Comparison of ENCODE assay signal across 19 mouse cellular contexts in genomic region chr8:121875517-121875916, GRCm38 (mm10). TPM values are rescaled to one million over a fixed set of nuclear protein-coding genes. Genes with fewer than 3 reads are reported as not detected.
DNase-seq lines count a peak whose midpoint lies in the region; ATAC-seq and TF ChIP-seq lines count a peak whose summit lies in the region.
"Had no signal": no experiment of that assay in that cellular context is flagged by ENCODE, and none has a peak within 500 bp of the region (broad histone marks: within the 10 kb centered on the region; RNA-seq: fewer than 3 reads in every experiment).

No protein-coding gene starts in this region.

- no peak for DNase-seq in heart, postnatal 10 days
- DNase-seq in liver, postnatal 0 days = no peak
- no peak for DNase-seq in liver
- no peak for DNase-seq in stomach, postnatal 0 days (ENCODE audit: low spot score)
- no peak for DNase-seq in gastrocnemius, postnatal 36 days
- DNase-seq: adrenal gland, postnatal 36 days; cerebellum, postnatal 10 days; gastrocnemius, postnatal 10 days; kidney, adult 11 months; thymus, postnatal 14 days had no signal

- H3K4me2 ChIP-seq in heart, embryonic 16.5 days (ENCODE audit: low read depth, low read length) = no peak overlapping the region
- no peak overlapping the region for H3K4me2 ChIP-seq in liver, postnatal 0 days (ENCODE audit: low read depth, low read length)
- H3K4me2 ChIP-seq in limb, embryonic 12.5 days = no peak overlapping the region
- H3K4me2 ChIP-seq in stomach, postnatal 0 days (replicated peaks; ENCODE audit: low read depth) = no peak overlapping the region
- H3K4me2 ChIP-seq: liver, embryonic 11.5 days; neural tube, embryonic 12.5 days had no signal

- H3K27ac ChIP-seq in heart, embryonic 16.5 days (ENCODE audit: low read length) = peak overlapping the region; percentile 6; the same call in 1 of the 2 replicates
- 0 out of 2 replicates have a peak overlapping the region, but pooled peaks have one; percentile 26 for H3K27ac ChIP-seq in liver, postnatal 0 days (ENCODE audit: low read depth)
- peak overlapping the region; percentile 46; the same call in 1 of the 2 replicates for H3K27ac ChIP-seq in limb, embryonic 12.5 days
- H3K27ac ChIP-seq in stomach, postnatal 0 days (replicated peaks) = 0 out of 2 replicates have a peak overlapping the region, but pooled peaks have one; percentile 13
- H3K27ac ChIP-seq: hindbrain, embryonic 10.5 days; neural tube, embryonic 12.5 days had no signal

- TF ChIP-seq EP300 in liver, postnatal 0 days (IDR thresholded peaks at IDR 0.05; ENCODE audit: low read depth) = no peak
- TF ChIP-seq EP300 in stomach, postnatal 0 days (optimal IDR thresholded peaks at IDR 0.05) = no peak

- 48% methylated on average over 9 of the region's 9 CpGs for WGBS in heart, embryonic 16.5 days
- WGBS in liver, postnatal 0 days (ENCODE audit: insufficient replicate concordance) = 58% methylated on average over 9 of the region's 9 CpGs
- 85% methylated on average over 9 of the region's 9 CpGs for WGBS in limb, embryonic 12.5 days
- 72% methylated on average over 9 of the region's 9 CpGs for WGBS in stomach, postnatal 0 days

- H3K9ac ChIP-seq in heart, embryonic 16.5 days (ENCODE audit: low read length) = no peak overlapping the region
- no peak overlapping the region for H3K9ac ChIP-seq in liver, postnatal 0 days (replicated peaks)
- H3K9ac ChIP-seq in limb, embryonic 12.5 days (replicated peaks) = no peak overlapping the region
- no peak overlapping the region for H3K9ac ChIP-seq in stomach, postnatal 0 days (ENCODE audit: low read length)
- H3K9ac ChIP-seq: neural tube, embryonic 12.5 days had no signal

- no peak for TF ChIP-seq CTCF in liver, postnatal 0 days (IDR thresholded peaks at IDR 0.05; ENCODE audit: low read depth)
- TF ChIP-seq CTCF in stomach, postnatal 0 days (IDR thresholded peaks at IDR 0.05; ENCODE audit: low read depth) = no peak

- H3K27me3 ChIP-seq in heart, embryonic 16.5 days (ENCODE audit: control insufficient read depth, insufficient read depth, low read length) = 0 out of 2 replicates have a peak, but pooled peaks cover 4% of the 10 kb centered on the region
- H3K27me3 ChIP-seq in liver, postnatal 0 days (ENCODE audit: insufficient read depth, low read length) = 0 out of 2 replicates have a peak, but pooled peaks cover 4% of the 10 kb centered on the region
- peaks cover 3% of the 10 kb centered on the region; the same call in 1 of the 2 replicates for H3K27me3 ChIP-seq in limb, embryonic 12.5 days
- H3K27me3 ChIP-seq in stomach, postnatal 0 days (ENCODE audit: control insufficient read depth, insufficient read depth, low read length) = no peaks in the 10 kb centered on the region
- H3K27me3 ChIP-seq: neural tube, embryonic 12.5 days had no signal

- peaks cover 27% of the 10 kb centered on the region for H3K4me1 ChIP-seq in heart, embryonic 16.5 days (ENCODE audit: control insufficient read depth, insufficient read depth, low read length)
- peaks cover 20% of the 10 kb centered on the region for H3K4me1 ChIP-seq in liver, postnatal 0 days (ENCODE audit: insufficient read depth)
- peaks cover 31% of the 10 kb centered on the region for H3K4me1 ChIP-seq in limb, embryonic 12.5 days (replicated peaks)
- no peaks in the 10 kb centered on the region; the same call in 1 of the 2 replicates for H3K4me1 ChIP-seq in stomach, postnatal 0 days (replicated peaks; ENCODE audit: control insufficient read depth, insufficient read depth)

- H3K4me3 ChIP-seq in heart, embryonic 16.5 days (ENCODE audit: low read length) = no peak overlapping the region
- H3K4me3 ChIP-seq in liver, postnatal 0 days (ENCODE audit: low read depth, low read length) = no peak overlapping the region
- H3K4me3 ChIP-seq in limb, embryonic 12.5 days (replicated peaks) = no peak overlapping the region
- H3K4me3 ChIP-seq in stomach, postnatal 0 days (ENCODE audit: low read depth, low read length) = no peak overlapping the region
- H3K4me3 ChIP-seq: hindbrain, embryonic 10.5 days; megakaryocyte, embryonic 14.5 days; neural tube, embryonic 12.5 days had no signal

- H3K9me3 ChIP-seq in heart, embryonic 16.5 days (replicated peaks; ENCODE audit: control insufficient read depth, low read length) = no peaks in the 10 kb centered on the region
- H3K9me3 ChIP-seq in liver, postnatal 0 days (ENCODE audit: low read length) = no peaks in the 10 kb centered on the region
- no peaks in the 10 kb centered on the region for H3K9me3 ChIP-seq in limb, embryonic 12.5 days
- H3K9me3 ChIP-seq in stomach, postnatal 0 days (ENCODE audit: control insufficient read depth, low read length) = no peaks in the 10 kb centered on the region
- H3K9me3 ChIP-seq: hindbrain, embryonic 10.5 days; megakaryocyte, embryonic 14.5 days; neural tube, embryonic 12.5 days had no signal

- no peaks in the 10 kb centered on the region for H3K36me3 ChIP-seq in heart, embryonic 16.5 days (ENCODE audit: control insufficient read depth, insufficient read depth)
- H3K36me3 ChIP-seq in liver, postnatal 0 days (replicated peaks; ENCODE audit: insufficient read depth, low read length) = peaks cover 3% of the 10 kb centered on the region; the same call in 1 of the 2 replicates
- 0 out of 2 replicates have a peak, but pooled peaks cover 3% of the 10 kb centered on the region for H3K36me3 ChIP-seq in limb, embryonic 12.5 days
- no peaks in the 10 kb centered on the region for H3K36me3 ChIP-seq in stomach, postnatal 0 days (ENCODE audit: control insufficient read depth, insufficient read depth, low read length)
- H3K36me3 ChIP-seq: neural tube, embryonic 12.5 days had no signal

- ATAC-seq in heart, embryonic 16.5 days (replicated peaks; ENCODE audit: extremely low read depth, insufficient read depth, low FRiP score) = peak; percentile 47; the same call in 1 of the 2 replicates
- peak; percentile 22; the same call in 1 of the 2 replicates for ATAC-seq in liver, postnatal 0 days
- no peak for ATAC-seq in limb, embryonic 12.5 days (ENCODE audit: insufficient number of reproducible peaks, insufficient read depth, low FRiP score, low TSS enrichment, low read depth)
- ATAC-seq in stomach, postnatal 0 days (ENCODE audit: low FRiP score, low TSS enrichment) = no peak
- ATAC-seq: CD4-positive, CD25-positive, alpha-beta regulatory T cell, adult 4 months; lung, postnatal 0 days; midbrain, embryonic 16.5 days had no signal

- intact Hi-C loops in heart, postnatal 10 days (cut with DNase I) = no loop called here
- intact Hi-C loops in gastrocnemius, postnatal 36 days (cut with DNase I) = no loop called here

RNA-seq across cellular contexts. Expression of gene Slc7a5, which starts 32.0 kb away (rescaled TPM):
- 14.4 TPM in 2 replicates for polyA plus RNA-seq in heart, embryonic 16.5 days (2015; fragmentation: Nextera tagmentation; extraction: Ambion mirVana)
- 10 to 100 TPM in 1 of 2 experiments, 1 to 10 TPM in 1; 8.6 to 11.3 TPM for total RNA-seq in heart, postnatal 10 days (2021)
- 10.5 and 10.8 TPM in 2 replicates for polyA plus RNA-seq in liver, postnatal 0 days (2015; fragmentation: Nextera tagmentation; extraction: Ambion mirVana)
- 13.4 and 18.2 TPM in 2 replicates for polyA plus RNA-seq in limb, embryonic 12.5 days (2016; fragmentation: Nextera tagmentation; extraction: Ambion mirVana)
- polyA plus RNA-seq in stomach, postnatal 0 days (2015; fragmentation: Nextera tagmentation; extraction: Ambion mirVana) = 8.9 and 9.3 TPM in 2 replicates
- total RNA-seq in gastrocnemius, postnatal 36 days (2021) = 1 to 10 TPM; 1.9 to 2.1 TPM

RNA-seq across cellular contexts. Expression of gene Klhdc4, which starts 46.1 kb away (rescaled TPM):
- polyA plus RNA-seq in heart, embryonic 16.5 days (2015; fragmentation: Nextera tagmentation; extraction: Ambion mirVana) = 25.6 and 27.0 TPM in 2 replicates
- total RNA-seq in heart, postnatal 10 days (2021) = 10 to 100 TPM; 14.4 to 16.0 TPM
- polyA plus RNA-seq in liver, postnatal 0 days (2015; fragmentation: Nextera tagmentation; extraction: Ambion mirVana) = 8.2 and 8.7 TPM in 2 replicates
- polyA plus RNA-seq in limb, embryonic 12.5 days (2016; fragmentation: Nextera tagmentation; extraction: Ambion mirVana) = 49.5 and 49.9 TPM in 2 replicates
- 13.7 and 14.7 TPM in 2 replicates for polyA plus RNA-seq in stomach, postnatal 0 days (2015; fragmentation: Nextera tagmentation; extraction: Ambion mirVana)
- 1 to 10 TPM; 9.0 TPM for total RNA-seq in gastrocnemius, postnatal 36 days (2021)

Comparison
In these comparisons a context has a peak if more than half of its experiments do, and no peak if none do; other contexts are left out.
1. ATAC-seq: peak in heart, embryonic 16.5 days (single experiment) and liver, postnatal 0 days (single experiment); none in limb, embryonic 12.5 days (single experiment) and stomach, postnatal 0 days (single experiment).
2. Peak in every context shown above with its lines, with median percentiles within 50 percentile points of each other: H3K27ac ChIP-seq.